Comparison of ENCODE assay signal across 7 mouse cellular contexts in genomic region chr10:13968234-13968555, GRCm38 (mm10). TPM values are rescaled to one million over a fixed set of nuclear protein-coding genes. Genes with fewer than 3 reads are reported as not detected.
DNase-seq lines count a peak whose midpoint lies in the region; ATAC-seq and TF ChIP-seq lines count a peak whose summit lies in the region.

No protein-coding gene starts in this region.

- H3K27me3 ChIP-seq in lung, postnatal 0 days (replicated peaks; ENCODE audit: insufficient read depth, low read length), result no peaks in the 10 kb centered on the region
- peaks cover 19% of the 10 kb centered on the region for H3K27me3 ChIP-seq in limb, embryonic 13.5 days
- no peaks in the 10 kb centered on the region for H3K27me3 ChIP-seq in stomach, embryonic 14.5 days (ENCODE audit: control insufficient read depth, insufficient read depth, low read length)

- TF ChIP-seq CTCF in lung, postnatal 0 days (IDR thresholded peaks at IDR 0.05), result no peak
- no peak for TF ChIP-seq CTCF in embryonic fibroblast, embryonic 13.5 days (IDR thresholded peaks at IDR 0.05; ENCODE audit: borderline replicate concordance, insufficient read depth, low read length)

- no peak for ATAC-seq in lung, postnatal 0 days
- ATAC-seq in limb, embryonic 13.5 days (ENCODE audit: low FRiP score, low read depth), result no peak
- ATAC-seq in stomach, embryonic 14.5 days (ENCODE audit: insufficient number of reproducible peaks, insufficient read depth, low FRiP score, low read depth), result no peak
- no peak for ATAC-seq in frontal cortex, adult (ENCODE audit: low TSS enrichment)

- peak overlapping the region; percentile 92 for H3K9ac ChIP-seq in lung, postnatal 0 days (replicated peaks; ENCODE audit: low read depth)
- peak overlapping the region; percentile 83 for H3K9ac ChIP-seq in limb, embryonic 13.5 days
- H3K9ac ChIP-seq in stomach, embryonic 14.5 days (replicated peaks; ENCODE audit: low read depth, low read length), result peak overlapping the region; percentile 75; the same call in 1 of the 2 replicates

- H3K4me1 ChIP-seq in lung, postnatal 0 days (ENCODE audit: insufficient read depth, low read depth, low read length), result no peaks in the 10 kb centered on the region
- no peaks in the 10 kb centered on the region; the same call in 1 of the 2 replicates for H3K4me1 ChIP-seq in embryonic fibroblast, embryonic 13.5 days (ENCODE audit: control insufficient read depth, insufficient read depth, low read length)
- peaks cover 15% of the 10 kb centered on the region for H3K4me1 ChIP-seq in limb, embryonic 13.5 days
- H3K4me1 ChIP-seq in stomach, embryonic 14.5 days (ENCODE audit: control insufficient read depth, insufficient read depth, low read length), result no peaks in the 10 kb centered on the region

- H3K4me3 ChIP-seq in lung, postnatal 0 days (ENCODE audit: low read depth, low read length), result peak overlapping the region; percentile 95
- peak overlapping the region; percentile 84 for H3K4me3 ChIP-seq in embryonic fibroblast, embryonic 13.5 days (ENCODE audit: insufficient read depth, low read length)
- H3K4me3 ChIP-seq in limb, embryonic 13.5 days, result peak overlapping the region; percentile 66
- peak overlapping the region; percentile 61 for H3K4me3 ChIP-seq in stomach, embryonic 14.5 days (ENCODE audit: low read depth, low read length)

- WGBS in lung, postnatal 0 days, result 16% methylated on average over 5 of the region's 5 CpGs
- 13% methylated on average over 5 of the region's 5 CpGs for WGBS in limb, embryonic 13.5 days
- 8% methylated on average over 5 of the region's 5 CpGs for WGBS in stomach, embryonic 14.5 days

- no peak for TF ChIP-seq POLR2A in embryonic fibroblast, embryonic 13.5 days (IDR thresholded peaks at IDR 0.05; ENCODE audit: low read depth, low read length)

- no peak for TF ChIP-seq EP300 in lung, postnatal 0 days (IDR thresholded peaks at IDR 0.05)

- peak overlapping the region; percentile 95 for H3K4me2 ChIP-seq in lung, postnatal 0 days (replicated peaks; ENCODE audit: low read depth, low read length)
- H3K4me2 ChIP-seq in limb, embryonic 13.5 days (replicated peaks), result peak overlapping the region; percentile 100
- peak overlapping the region; percentile 97 for H3K4me2 ChIP-seq in stomach, embryonic 14.5 days (replicated peaks; ENCODE audit: low read depth, low read length)

- H3K27ac ChIP-seq in lung, postnatal 0 days (ENCODE audit: low read length), result peak overlapping the region; percentile 99
- peak overlapping the region; percentile 55 for H3K27ac ChIP-seq in embryonic fibroblast, embryonic 13.5 days (ENCODE audit: insufficient read depth, low read length)
- peak overlapping the region; percentile 93 for H3K27ac ChIP-seq in limb, embryonic 13.5 days
- H3K27ac ChIP-seq in stomach, embryonic 14.5 days (ENCODE audit: low read length), result peak overlapping the region; percentile 94; the same call in 1 of the 2 replicates

- peak; percentile 36 for DNase-seq in lung, postnatal 0 days (ENCODE audit: low spot score)
- no peak for DNase-seq in lung, postnatal 14 days
- DNase-seq in testis, postnatal 14 days (ENCODE audit: low spot score), result no peak

- H3K36me3 ChIP-seq in lung, postnatal 0 days (ENCODE audit: insufficient read depth, low read length), result no peaks in the 10 kb centered on the region
- no peaks in the 10 kb centered on the region for H3K36me3 ChIP-seq in limb, embryonic 13.5 days
- no peaks in the 10 kb centered on the region for H3K36me3 ChIP-seq in stomach, embryonic 14.5 days (ENCODE audit: control insufficient read depth, insufficient read depth, low read length)

- no peaks in the 10 kb centered on the region for H3K9me3 ChIP-seq in lung, postnatal 0 days (ENCODE audit: low read length)
- no peaks in the 10 kb centered on the region for H3K9me3 ChIP-seq in limb, embryonic 13.5 days
- no peaks in the 10 kb centered on the region for H3K9me3 ChIP-seq in stomach, embryonic 14.5 days (ENCODE audit: control insufficient read depth, low read depth, low read length)

RNA-seq across cellular contexts. Expression of gene Hivep2, which starts 2.3 kb away (rescaled TPM):
- polyA plus RNA-seq in lung, postnatal 0 days (2015; fragmentation: Nextera tagmentation; extraction: Ambion mirVana), result 4.5 and 6.2 TPM in 2 replicates
- 20.8 and 25.6 TPM in 2 replicates for polyA plus RNA-seq in embryonic fibroblast, embryonic 13.5 days (2011; ENCODE audit: insufficient read length, low read depth, missing spikeins)
- 5.5 and 6.5 TPM in 2 replicates for polyA plus RNA-seq in limb, embryonic 13.5 days (2015; fragmentation: Nextera tagmentation; extraction: Ambion mirVana)
- 10.6 and 11.5 TPM in 2 replicates for polyA plus RNA-seq in stomach, embryonic 14.5 days (2014; fragmentation: Nextera tagmentation; extraction: Ambion mirVana)
